Mouse (Mus musculus) left cerebral cortex, postnatal 14 days (tissue): ENCODE measurements at regions not wholly inside any gene's neighbourhood (a gene's known extent, or its start where the extent isn't known, plus 50 kb on each side); places are given as distances from the start of the nearest gene placed in this dataset.
"Not testable (repeated sequence)": the region's sequence is repeated elsewhere in the genome, so short reads cannot be mapped to it uniquely, and the experiment has no call there.

Source experiments
- DNase-seq, 2 experiments: peaks; one replicate each; pipeline ENCODE4 v3.0.0; 2021 to 2022; ENCODE audit warnings: low spot score in 2 of 2, mixed read lengths in 1 of 2
- intact Hi-C: fragments of 180-260 bp; cut with DNase I; formaldehyde crosslinking; loops from one replicate; pipeline ENCODE4 v1.15.1; 2025

- peak in 1 of 2 experiments; percentile 19 for DNase-seq
Measured at GRCm38 (mm10) chr10:11787240-11787639, 444.0 kb downstream of the Epm2a start.

GRCm38 (mm10) chr10:11799510-11799909 is 456.3 kb downstream of the Epm2a start:
- intact Hi-C loops: no loop called here
- no peak for DNase-seq

More at GRCm38 (mm10) chr10:11787240-11787639, 444.0 kb downstream of the Epm2a start:
- intact Hi-C loops: no loop called here

DNA sequence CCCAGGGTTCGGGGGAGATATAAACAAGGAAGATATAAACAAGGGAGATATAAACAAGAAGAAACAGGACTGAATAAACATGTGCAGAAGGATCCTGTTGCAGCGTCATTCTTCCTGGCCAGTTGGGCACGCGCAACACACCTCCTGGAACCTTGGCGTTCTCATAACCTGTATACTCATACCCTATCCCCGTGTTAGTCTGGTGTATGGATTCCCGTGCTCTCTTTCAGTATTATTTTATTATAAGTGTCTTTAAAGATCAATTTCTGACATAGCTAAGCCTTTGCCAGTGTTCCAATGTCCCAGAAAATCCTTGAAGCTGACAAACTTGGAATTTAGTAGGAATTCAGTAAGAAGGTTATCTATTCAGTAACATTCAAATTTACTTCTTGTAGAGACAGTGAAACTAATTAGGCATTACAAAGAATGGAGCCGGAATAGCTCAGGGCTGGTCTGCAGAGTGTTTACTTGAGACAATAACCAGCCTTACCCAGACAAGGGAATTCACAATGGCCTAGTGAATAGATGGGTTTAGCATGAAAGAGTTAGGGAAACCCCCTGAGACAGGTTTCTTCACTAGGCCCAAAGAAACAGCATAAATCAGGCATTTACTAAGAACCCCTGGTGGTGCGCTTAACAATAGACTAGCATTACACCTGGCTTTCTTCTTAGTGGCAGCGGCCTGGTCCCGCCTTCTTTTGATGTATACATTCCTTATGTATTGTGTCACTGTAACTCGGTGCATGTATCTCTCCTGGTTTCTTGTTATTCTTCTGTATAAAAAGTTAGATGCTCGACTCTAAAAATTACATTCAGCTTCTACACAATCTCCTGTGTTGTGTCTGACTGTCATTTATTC is 458.4 kb downstream of the Epm2a start:
- DNase-seq: not testable (repeated sequence)

GRCm38 (mm10) chr10:11809255-11809654 is 466.1 kb downstream of the Epm2a start:
- no peak for DNase-seq
- intact Hi-C loops: no loop called here

More for the DNA sequence above, 458.4 kb downstream of the Epm2a start:
- intact Hi-C loops: not testable (repeated sequence)

DNA sequence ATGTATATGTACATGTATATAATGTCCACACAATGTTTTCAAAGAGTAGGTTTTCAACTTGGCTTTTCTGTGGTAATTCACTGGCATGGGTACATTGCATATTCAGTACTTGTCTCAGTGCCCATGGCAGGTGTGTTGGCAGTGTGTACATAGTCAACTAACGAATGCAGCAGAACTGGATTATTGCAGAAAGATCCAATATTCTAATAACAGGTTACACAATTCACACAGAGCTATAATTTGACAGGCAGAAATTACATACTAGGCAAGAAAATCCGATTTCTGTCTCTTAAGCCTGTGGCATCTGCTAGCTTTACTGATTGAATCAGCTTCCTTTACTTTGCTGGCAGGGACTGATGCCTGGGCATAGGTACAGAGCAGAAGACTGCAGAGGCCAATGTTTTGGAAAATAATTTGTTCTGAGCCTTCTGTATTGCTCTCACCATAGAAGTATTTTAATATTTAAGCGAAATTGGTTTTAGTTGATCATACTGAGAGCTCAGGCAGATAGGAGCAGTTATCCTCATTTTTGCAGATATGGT is 479.3 kb downstream of the Epm2a start:
- DNase-seq: no peak
- intact Hi-C loops: no loop called here

DNA sequence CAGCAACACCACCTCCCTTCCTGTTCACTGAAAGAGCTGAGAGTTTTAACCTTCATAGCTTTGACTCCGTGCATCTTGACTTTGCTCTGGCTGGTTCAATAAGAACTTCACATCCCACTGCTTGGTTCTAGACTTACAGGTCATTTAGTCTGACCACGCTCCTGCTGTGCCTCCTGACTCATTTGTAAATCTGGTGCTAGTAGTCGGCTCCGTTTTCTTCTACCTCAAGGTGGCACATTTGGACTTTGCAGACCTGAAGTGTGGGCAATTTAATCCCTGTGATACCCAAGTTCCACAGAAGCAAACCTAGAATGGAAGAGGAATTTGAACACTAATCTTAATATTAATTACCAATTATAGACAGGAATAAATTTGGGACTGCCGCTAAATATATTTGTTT is 497.9 kb downstream of the Epm2a start:
- peak; percentile 21 to 23 for DNase-seq

GRCm38 (mm10) chr10:11841494-11841893 is 498.3 kb downstream of the Epm2a start:
- intact Hi-C loops: loop anchor here (10.0 kb wide), 1 partner anchor 773 kb away; no protein-coding TSS in a partner anchor
- peak; percentile 25 to 52 for DNase-seq

More for the DNA sequence above, 497.9 kb downstream of the Epm2a start:
- intact Hi-C loops: loop anchor here (10.0 kb wide), 1 partner anchor 774 kb away; no protein-coding TSS in a partner anchor

GRCm38 (mm10) chr10:11846141-11846540 is 502.9 kb downstream of the Epm2a start:
- no peak for DNase-seq
- intact Hi-C loops: loop anchor here (10.0 kb wide), 1 partner anchor 769 kb away; no protein-coding TSS in a partner anchor

- DNase-seq: peak; percentile 30 to 37
- intact Hi-C loops: no loop called here
Measured at GRCm38 (mm10) chr10:11875145-11876131, 532.2 kb downstream of the Epm2a start.

DNA sequence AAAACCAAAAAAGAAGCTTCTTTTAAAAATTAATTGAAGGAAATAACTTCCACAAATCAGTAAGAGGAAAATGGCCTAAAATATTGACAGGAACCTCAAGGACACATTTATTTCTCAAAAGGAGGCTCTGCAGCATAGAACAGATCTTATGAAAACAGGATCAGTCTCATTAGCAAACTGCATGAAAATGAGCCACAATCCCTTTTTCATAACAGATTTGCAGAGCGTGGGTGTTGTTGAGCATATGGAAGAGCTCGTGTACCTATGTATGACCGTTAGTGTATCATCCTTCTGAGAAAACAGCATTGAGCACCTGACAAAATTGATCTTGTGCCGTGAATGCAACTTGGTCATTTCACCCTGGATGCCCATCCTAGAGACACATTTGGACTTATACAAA is 543.0 kb downstream of the Epm2a start:
- intact Hi-C loops: no loop called here
- DNase-seq: no peak

- no peak for DNase-seq
- intact Hi-C loops: no loop called here
Measured at GRCm38 (mm10) chr10:11888953-11889352, 545.7 kb downstream of the Epm2a start.

GRCm38 (mm10) chr10:11922132-11922531 is 578.9 kb downstream of the Epm2a start:
- intact Hi-C loops: no loop called here
- DNase-seq: peak in 1 of 2 experiments; percentile 13

GRCm38 (mm10) chr10:11938164-11938563 is 595.0 kb downstream of the Epm2a start:
- intact Hi-C loops: no loop called here
- no peak for DNase-seq

- DNase-seq: no peak
- intact Hi-C loops: no loop called here
Measured at GRCm38 (mm10) chr10:11942772-11943171, 599.6 kb downstream of the Epm2a start.

DNA sequence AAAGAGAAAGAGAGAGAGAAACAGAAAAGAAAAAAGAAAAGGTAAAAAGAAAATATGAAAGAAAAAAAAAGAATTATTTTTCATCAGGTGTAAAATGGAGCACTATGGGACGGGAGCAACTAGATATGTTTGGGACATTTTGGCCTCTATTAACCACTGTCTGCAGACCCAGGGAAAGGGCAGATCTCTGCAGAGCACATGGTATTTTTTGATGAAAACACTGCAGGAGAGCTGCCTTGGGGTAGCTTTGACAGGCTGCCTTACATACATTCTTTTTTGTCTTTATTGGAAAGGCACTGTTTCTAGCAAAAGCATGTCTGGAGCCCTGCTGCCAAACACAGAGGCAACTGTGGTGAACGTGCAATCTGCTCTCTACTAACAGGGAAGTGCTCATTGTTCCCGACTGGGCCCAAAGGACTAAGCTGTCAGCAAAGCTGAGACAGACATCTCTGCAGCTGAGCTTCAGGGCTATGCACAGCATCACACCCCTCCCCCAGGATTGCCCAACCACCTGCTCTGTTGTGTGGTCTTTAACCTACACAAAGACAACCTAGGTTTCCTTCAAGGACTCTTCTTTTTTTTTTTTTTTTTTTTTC is 617.2 kb downstream of the Epm2a start:
- DNase-seq: no peak
- intact Hi-C loops: no loop called here

DNA sequence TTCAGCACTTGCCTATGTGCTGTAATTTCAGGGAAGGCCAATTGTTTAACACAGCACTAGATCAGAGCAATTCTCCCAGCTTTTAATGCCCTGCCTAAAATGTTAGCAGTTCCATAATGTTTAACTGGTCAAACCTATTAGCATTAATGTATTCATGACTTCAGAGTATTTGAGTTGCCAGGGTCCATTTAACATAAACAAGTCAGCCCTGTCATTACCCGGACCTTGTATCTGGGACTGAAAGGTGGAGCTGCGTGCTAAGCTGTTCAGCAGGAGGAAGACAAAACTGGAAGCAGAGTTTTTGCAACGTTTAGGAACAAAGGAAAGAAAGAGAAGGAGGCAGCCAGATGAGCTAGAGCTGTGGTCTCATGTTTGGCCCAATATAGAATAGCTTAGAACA is 661.8 kb downstream of the Epm2a start:
- DNase-seq: no peak
- intact Hi-C loops: no loop called here

DNA sequence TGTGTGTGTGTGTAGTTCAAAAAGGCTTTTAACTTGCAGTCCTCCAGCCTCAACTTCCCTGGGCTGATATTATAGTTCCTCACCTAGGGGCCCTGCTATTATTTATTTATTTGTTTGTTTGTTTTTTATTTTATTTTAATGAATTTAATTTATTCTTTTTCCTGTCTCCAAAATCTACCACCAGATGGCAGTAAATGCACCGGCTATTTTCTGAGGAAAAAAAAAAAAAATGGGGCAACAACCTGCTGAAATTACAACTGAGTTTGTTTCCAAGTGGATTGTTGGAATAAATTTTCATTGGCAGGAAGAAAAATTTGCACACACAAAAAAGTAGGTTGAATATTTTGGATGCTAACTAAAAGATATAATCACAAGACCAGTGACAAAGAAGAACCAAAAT is 662.7 kb downstream of the Epm2a start:
- intact Hi-C loops: loop anchor here (2.0 kb wide), 1 partner anchor 607 kb away; no protein-coding TSS in a partner anchor
- peak in 1 of 2 experiments; percentile 13 for DNase-seq

DNA sequence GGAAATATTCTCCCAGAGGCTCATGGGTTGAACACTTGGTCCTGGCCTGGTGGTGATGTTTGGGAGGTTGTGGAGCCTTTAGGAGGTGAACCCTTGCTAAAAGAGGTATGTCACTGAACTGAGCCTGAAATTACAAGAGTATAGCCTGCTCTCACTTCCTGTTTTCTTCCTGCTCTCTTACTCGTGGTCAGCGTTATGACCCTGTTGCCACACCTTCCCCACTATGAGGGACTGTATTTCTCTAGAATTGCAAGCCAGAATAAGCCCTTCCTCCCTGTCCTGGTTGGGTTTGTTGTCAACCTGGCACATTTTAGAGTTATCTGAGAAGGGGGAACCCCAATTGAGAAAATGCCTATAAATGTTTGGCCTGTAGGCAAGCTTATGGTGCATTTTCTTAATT is 674.1 kb downstream of the Epm2a start:
- DNase-seq: no peak
- intact Hi-C loops: no loop called here

- intact Hi-C loops: no loop called here
- no peak for DNase-seq
Measured at GRCm38 (mm10) chr10:12018281-12018680, 675.1 kb downstream of the Epm2a start.
